Comparison of ENCODE assay signal across 15 mouse cellular contexts in genomic region chr1:89481154-89481553, GRCm38 (mm10). TPM values are rescaled to one million over a fixed set of nuclear protein-coding genes. Genes with fewer than 3 reads are reported as not detected.
DNase-seq lines count a peak whose midpoint lies in the region; ATAC-seq and TF ChIP-seq lines count a peak whose summit lies in the region.
"Had no signal": no experiment of that assay in that cellular context is flagged by ENCODE, and none has a peak within 500 bp of the region (broad histone marks: within the 10 kb centered on the region; RNA-seq: fewer than 3 reads in every experiment).

No protein-coding gene starts in this region.

- no peaks in the 10 kb centered on the region for H3K27me3 ChIP-seq in hindbrain, embryonic 10.5 days (ENCODE audit: insufficient read depth, poor library complexity, severe bottlenecking)
- H3K27me3 ChIP-seq in hindbrain, postnatal 0 days (ENCODE audit: insufficient read depth, low read length), result no peaks in the 10 kb centered on the region
- H3K27me3 ChIP-seq in kidney, embryonic 14.5 days (ENCODE audit: control insufficient read depth, insufficient read depth, low read length), result no peaks in the 10 kb centered on the region
- no peaks in the 10 kb centered on the region for H3K27me3 ChIP-seq in stomach, embryonic 15.5 days (replicated peaks)
- H3K27me3 ChIP-seq: hindbrain, embryonic 15.5 days had no signal

- no peak for ATAC-seq in hindbrain, postnatal 0 days
- ATAC-seq in kidney, embryonic 14.5 days (ENCODE audit: low FRiP score, low TSS enrichment), result peak; percentile 37
- ATAC-seq in stomach, embryonic 15.5 days (ENCODE audit: insufficient read depth, low FRiP score, low read depth), result 0 out of 2 replicates have a peak, but pooled peaks have one; percentile 25

- intact Hi-C loops in left cerebral cortex, postnatal 10 days (cut with DNase I), result no loop called here

- no peak overlapping the region for H3K4me3 ChIP-seq in hindbrain, embryonic 10.5 days
- H3K4me3 ChIP-seq in hindbrain, postnatal 0 days (ENCODE audit: low read length), result no peak overlapping the region
- H3K4me3 ChIP-seq in kidney, embryonic 14.5 days (ENCODE audit: low read length), result no peak overlapping the region
- H3K4me3 ChIP-seq in stomach, embryonic 15.5 days (replicated peaks), result no peak overlapping the region
- H3K4me3 ChIP-seq: erythroblast, embryonic 14.5 days; hindbrain, embryonic 15.5 days had no signal

- WGBS in hindbrain, embryonic 10.5 days, result 74% methylated on average over 9 of the region's 9 CpGs
- WGBS in hindbrain, postnatal 0 days, result 65% methylated on average over 9 of the region's 9 CpGs
- 59% methylated on average over 9 of the region's 9 CpGs for WGBS in kidney, embryonic 14.5 days
- WGBS in stomach, embryonic 15.5 days, result 75% methylated on average over 9 of the region's 9 CpGs

- H3K4me2 ChIP-seq in hindbrain, postnatal 0 days (ENCODE audit: low read depth, low read length), result no peak overlapping the region
- no peak overlapping the region for H3K4me2 ChIP-seq in kidney, embryonic 14.5 days (replicated peaks; ENCODE audit: low read depth, low read length)
- H3K4me2 ChIP-seq in stomach, embryonic 15.5 days, result no peak overlapping the region
- H3K4me2 ChIP-seq: hindbrain, embryonic 15.5 days had no signal

- TF ChIP-seq CTCF in hindbrain, postnatal 0 days (IDR thresholded peaks at IDR 0.05; ENCODE audit: low read depth), result no peak

- H3K9me3 ChIP-seq in hindbrain, embryonic 10.5 days, result no peaks in the 10 kb centered on the region
- no peaks in the 10 kb centered on the region for H3K9me3 ChIP-seq in hindbrain, postnatal 0 days (ENCODE audit: low read length)
- H3K9me3 ChIP-seq in kidney, embryonic 14.5 days (ENCODE audit: control insufficient read depth, low read length), result no peaks in the 10 kb centered on the region
- H3K9me3 ChIP-seq in stomach, embryonic 15.5 days, result no peaks in the 10 kb centered on the region
- H3K9me3 ChIP-seq: hindbrain, embryonic 15.5 days had no signal

- H3K4me1 ChIP-seq in hindbrain, embryonic 10.5 days (replicated peaks), result peaks cover 62% of the 10 kb centered on the region
- peaks cover 8% of the 10 kb centered on the region for H3K4me1 ChIP-seq in hindbrain, postnatal 0 days (ENCODE audit: insufficient read depth, low read length)
- peaks cover 21% of the 10 kb centered on the region for H3K4me1 ChIP-seq in kidney, embryonic 14.5 days (ENCODE audit: control insufficient read depth, insufficient read depth, low read length)
- peaks cover 11% of the 10 kb centered on the region for H3K4me1 ChIP-seq in stomach, embryonic 15.5 days

- no peak overlapping the region for H3K9ac ChIP-seq in hindbrain, postnatal 0 days (replicated peaks; ENCODE audit: low read length)
- no peak overlapping the region for H3K9ac ChIP-seq in kidney, embryonic 14.5 days (ENCODE audit: low read depth, low read length)
- H3K9ac ChIP-seq in stomach, embryonic 15.5 days, result no peak overlapping the region
- H3K9ac ChIP-seq: hindbrain, embryonic 15.5 days had no signal

- DNase-seq in hindbrain, embryonic 10.5 days (ENCODE audit: low spot score), result no peak
- DNase-seq in hindbrain, postnatal 0 days (ENCODE audit: low spot score), result no peak
- peak; percentile 79 to 88 for DNase-seq in lung, adult 18-20 months
- no peak for DNase-seq in cerebellum, adult 11 months
- DNase-seq in left cerebral cortex, postnatal 10 days (ENCODE audit: extremely low spot score in 1 of 2, low spot score in 2 of 2), result no peak
- no peak for DNase-seq in ovary, postnatal 36 days (ENCODE audit: low spot score)
- DNase-seq: adrenal gland, adult 8-10 months; cerebellum, postnatal 14 days; layer of hippocampus, postnatal 36 days; spleen, adult 18-20 months; thymus, adult 18-20 months had no signal

- peak overlapping the region; percentile 56 for H3K27ac ChIP-seq in hindbrain, embryonic 10.5 days
- no peak overlapping the region for H3K27ac ChIP-seq in hindbrain, postnatal 0 days
- 0 out of 2 replicates have a peak overlapping the region, but pooled peaks have one; percentile 17 for H3K27ac ChIP-seq in kidney, embryonic 14.5 days (ENCODE audit: low read depth, low read length)
- H3K27ac ChIP-seq in stomach, embryonic 15.5 days, result no peak overlapping the region
- H3K27ac ChIP-seq: hindbrain, embryonic 15.5 days had no signal

- H3K36me3 ChIP-seq in hindbrain, embryonic 10.5 days, result no peaks in the 10 kb centered on the region
- no peaks in the 10 kb centered on the region for H3K36me3 ChIP-seq in hindbrain, postnatal 0 days (ENCODE audit: insufficient read depth, low read length)
- H3K36me3 ChIP-seq in kidney, embryonic 14.5 days (ENCODE audit: control insufficient read depth, insufficient read depth, low read length), result no peaks in the 10 kb centered on the region
- no peaks in the 10 kb centered on the region for H3K36me3 ChIP-seq in stomach, embryonic 15.5 days
- H3K36me3 ChIP-seq: hindbrain, embryonic 15.5 days had no signal

RNA-seq across cellular contexts. Expression of gene Agap1, which starts 26.5 kb away (rescaled TPM):
- 18.6 and 27.2 TPM in 2 replicates for polyA plus RNA-seq in hindbrain, embryonic 10.5 days (2016; fragmentation: Nextera tagmentation; extraction: Ambion mirVana)
- total RNA-seq in hindbrain, postnatal 0 days (2014; rRNA removed), result 111 and 122 TPM in 2 replicates
- polyA plus RNA-seq in hindbrain, postnatal 0 days (2015; fragmentation: Nextera tagmentation; extraction: Ambion mirVana), result 40.0 and 41.4 TPM in 2 replicates
- polyA plus RNA-seq in kidney, embryonic 14.5 days (2014; fragmentation: Nextera tagmentation; extraction: Ambion mirVana), result 12.1 and 19.3 TPM in 2 replicates
- polyA plus RNA-seq in stomach, embryonic 15.5 days (2015; fragmentation: Nextera tagmentation; extraction: Ambion mirVana), result 9.3 and 10.6 TPM in 2 replicates
- total RNA-seq in left cerebral cortex, postnatal 10 days (2021), result 100 to 1,000 TPM; 300 to 303 TPM

Comparison
In these comparisons a context has a peak if more than half of its experiments do, and no peak if none do; other contexts are left out.
1. H3K27ac ChIP-seq: peak in hindbrain, embryonic 10.5 days (single experiment) and kidney, embryonic 14.5 days (single experiment); none in hindbrain, postnatal 0 days (single experiment) and stomach, embryonic 15.5 days (single experiment).
2. DNase-seq: peak in lung, adult 18-20 months (2 of 2); none in hindbrain, embryonic 10.5 days (single experiment), hindbrain, postnatal 0 days (single experiment), cerebellum, adult 11 months (single experiment), left cerebral cortex, postnatal 10 days (0 of 2) and ovary, postnatal 36 days (single experiment).